Mouse (Mus musculus): ENCODE data around the gene Ankrd28. TPM values are rescaled to one million over a fixed set of nuclear protein-coding genes. Genes with fewer than 3 reads are reported as not detected.

Ankrd28 gene
- total RNA-seq, 2 experiments from 2014 or later, result 47.8 to 51.3 TPM

- Histone ChIP-seq H3K27ac (peak overlapping the region; percentile 97), H3K4me3 (peak overlapping the region; percentile 57)
- TF ChIP-seq CTCF (IDR thresholded peaks at IDR 0.05), result no peak
- peak in 1 of 2 experiments; percentile 27 for DNase-seq (ENCODE audit: extremely low spot score in 1 of 2, low spot score in 2 of 2)
- intact Hi-C loops (cut with DNase I), result loop anchor here (2.0 kb wide), 1 partner anchor 118 kb away; no protein-coding TSS in a partner anchor
Measured at GRCm38 (mm10) chr14:31662555-31663211, 167.8 kb downstream of the Ankrd28 start.

DNA sequence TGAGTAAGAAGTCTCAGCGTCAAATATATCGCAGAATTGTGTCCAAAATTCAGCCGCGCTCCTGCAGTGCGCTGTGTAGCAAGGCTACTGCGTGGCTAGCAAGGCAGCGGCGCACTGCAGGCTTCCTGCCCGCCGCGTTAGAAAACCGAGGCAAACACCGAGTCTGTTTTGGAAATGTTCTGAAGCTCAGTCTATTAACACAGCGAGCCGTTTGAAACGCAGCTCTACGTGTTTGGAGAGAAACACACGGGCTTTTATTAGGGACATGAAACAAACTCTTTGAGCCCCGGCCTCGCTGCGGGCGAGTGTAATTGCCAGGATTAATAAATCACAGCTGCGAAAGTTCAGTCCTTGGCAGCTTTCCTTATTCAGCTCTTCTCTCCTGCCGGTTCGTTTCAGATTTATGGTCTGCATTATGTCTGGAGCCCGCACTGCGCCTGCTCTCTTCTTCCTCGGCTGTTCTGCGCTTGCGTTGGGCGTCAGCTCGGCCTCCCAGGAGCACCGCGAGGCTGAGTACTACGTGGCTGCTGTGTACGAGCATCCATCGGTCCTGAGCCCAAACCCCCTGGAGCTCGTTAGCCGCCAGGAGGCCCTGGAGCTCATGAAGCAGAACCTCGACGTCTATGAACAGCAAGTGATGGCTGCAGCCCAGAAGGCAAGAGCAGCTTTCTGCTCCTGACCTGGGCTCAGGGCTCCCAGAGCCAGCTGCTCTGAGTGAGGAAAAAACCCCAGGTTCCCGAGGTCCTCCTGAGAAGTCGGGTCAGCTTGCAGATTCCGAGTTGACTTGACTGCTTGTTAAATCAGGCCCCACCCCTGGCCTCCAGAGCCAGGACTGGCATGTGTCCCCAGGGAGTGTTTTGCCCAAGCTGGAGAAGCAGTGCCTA lies 168.5 kb downstream of the Ankrd28 start:
- intact Hi-C loops (cut with DNase I), result loop anchor here (2.0 kb wide), 1 partner anchor 119 kb away; no protein-coding TSS in a partner anchor
- Histone ChIP-seq H3K4me3 (peak overlapping the region; percentile 57), H3K27ac (peak overlapping the region; percentile 97)
- DNase-seq (ENCODE audit: extremely low spot score in 1 of 2, low spot score in 2 of 2), result peak; percentile 87 to 88
- TF ChIP-seq CTCF (IDR thresholded peaks at IDR 0.05), result peak; percentile 14

DNA sequence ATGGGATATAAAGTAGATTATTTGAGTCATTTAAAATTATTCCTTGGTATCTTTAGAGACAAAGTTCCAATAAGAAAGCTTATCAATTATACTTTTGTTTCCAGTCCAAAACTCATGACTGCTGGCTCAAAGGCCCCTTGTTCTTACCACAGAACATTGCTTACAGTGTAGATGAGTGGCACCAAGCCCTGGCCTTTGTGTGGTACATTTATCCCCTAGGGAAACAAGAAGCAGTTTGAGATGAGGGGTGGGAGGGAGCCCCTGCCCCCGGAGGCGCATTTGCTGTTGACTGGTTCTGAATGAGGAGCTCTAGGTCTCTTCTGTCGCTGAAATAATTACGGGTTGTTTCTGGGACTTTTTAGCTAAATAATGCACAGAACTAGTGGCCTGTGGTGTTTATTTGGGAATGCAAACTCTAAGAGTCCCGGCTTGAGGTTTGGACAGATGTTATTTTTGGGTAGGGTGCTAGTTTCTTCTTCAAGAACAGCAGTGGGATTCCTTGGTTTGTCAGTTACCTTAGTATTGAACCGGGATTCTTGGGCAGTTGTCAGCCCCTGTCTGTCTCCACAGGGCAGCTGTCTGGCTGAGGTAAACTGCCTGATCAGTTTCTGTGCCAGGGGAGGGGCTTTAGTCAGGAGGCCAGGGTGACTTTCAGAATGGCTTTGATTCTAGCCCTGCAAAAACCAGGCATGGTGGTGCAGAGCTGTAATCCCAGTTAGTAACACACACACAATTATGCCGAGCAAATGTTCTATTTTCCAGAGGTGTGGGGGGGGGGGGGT lies 169.9 kb downstream of the Ankrd28 start:
- intact Hi-C loops (cut with DNase I), result no loop called here

GRCm38 (mm10) chr14:31659501-31660181 lies 170.8 kb downstream of the Ankrd28 start:
- intact Hi-C loops (cut with DNase I), result loop anchor here (5.0 kb wide), 2 partner anchors 283 to 418 kb away; no protein-coding TSS in a partner anchor
- no peak overlapping the region for H3K4me3 ChIP-seq
- DNase-seq (ENCODE audit: extremely low spot score in 1 of 2, low spot score in 2 of 2), result peak in 1 of 2 experiments; percentile 38
- peak overlapping the region; percentile 97 for H3K27ac ChIP-seq
- TF ChIP-seq CTCF (IDR thresholded peaks at IDR 0.05), result no peak

More for the DNA sequence above, 169.9 kb downstream of the Ankrd28 start:
- Histone ChIP-seq H3K4me3 (no peak overlapping the region), H3K27ac (peak overlapping the region; percentile 97)
- TF ChIP-seq CTCF (IDR thresholded peaks at IDR 0.05), result no peak
- DNase-seq (ENCODE audit: extremely low spot score in 1 of 2, low spot score in 2 of 2), result peak in 1 of 2 experiments; percentile 24

DNA sequence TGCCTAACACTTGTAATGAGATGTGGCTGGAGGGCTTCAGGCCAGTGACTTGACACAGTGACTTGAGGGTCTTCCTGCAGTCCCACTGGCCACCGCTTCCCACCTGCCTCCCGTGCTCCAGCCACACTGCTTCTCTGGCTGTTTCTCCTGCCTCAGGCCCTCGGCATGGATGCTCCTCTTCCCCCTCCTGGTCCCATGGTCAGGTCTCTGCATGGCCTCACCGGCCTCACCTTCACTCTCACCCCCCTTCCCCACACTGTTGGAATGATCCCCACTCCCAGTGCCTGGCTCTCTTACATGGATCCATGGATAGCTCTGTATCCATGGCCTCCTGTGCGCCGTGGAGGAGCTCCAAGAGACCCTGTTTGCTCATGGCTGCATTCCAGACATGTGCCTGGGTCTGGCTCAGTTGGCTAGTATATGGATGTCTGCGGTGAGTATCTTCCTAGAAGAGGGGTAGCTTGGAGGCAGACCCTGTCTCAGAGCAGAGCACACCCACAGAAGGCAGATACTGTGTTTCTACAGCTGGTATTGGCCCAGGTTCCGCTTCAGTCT lies 172.2 kb downstream of the Ankrd28 start:
- TF ChIP-seq CTCF (IDR thresholded peaks at IDR 0.05), result no peak
- intact Hi-C loops (cut with DNase I), result loop anchor here (5.0 kb wide), 2 partner anchors 284 to 419 kb away; no protein-coding TSS in a partner anchor
- H3K27ac ChIP-seq, result no peak overlapping the region

GRCm38 (mm10) chr14:31656857-31657645 lies 173.4 kb downstream of the Ankrd28 start:
- Histone ChIP-seq H3K27ac (peak overlapping the region; percentile 33; the same call in 1 of the 2 replicates), H3K4me3 (no peak overlapping the region)
- DNase-seq (ENCODE audit: extremely low spot score in 1 of 2, low spot score in 2 of 2), result peak; percentile 68 to 82
- TF ChIP-seq CTCF (IDR thresholded peaks at IDR 0.05), result peak; percentile 96
- intact Hi-C loops (cut with DNase I), result loop anchor here (1.0 to 5.0 kb wide), 3 partner anchors 133 to 420 kb away; no protein-coding TSS in a partner anchor

More for the DNA sequence above, 172.2 kb downstream of the Ankrd28 start:
- H3K4me3 ChIP-seq, result no peak overlapping the region
- DNase-seq (ENCODE audit: extremely low spot score in 1 of 2, low spot score in 2 of 2), result peak in 1 of 2 experiments; percentile 9

DNA sequence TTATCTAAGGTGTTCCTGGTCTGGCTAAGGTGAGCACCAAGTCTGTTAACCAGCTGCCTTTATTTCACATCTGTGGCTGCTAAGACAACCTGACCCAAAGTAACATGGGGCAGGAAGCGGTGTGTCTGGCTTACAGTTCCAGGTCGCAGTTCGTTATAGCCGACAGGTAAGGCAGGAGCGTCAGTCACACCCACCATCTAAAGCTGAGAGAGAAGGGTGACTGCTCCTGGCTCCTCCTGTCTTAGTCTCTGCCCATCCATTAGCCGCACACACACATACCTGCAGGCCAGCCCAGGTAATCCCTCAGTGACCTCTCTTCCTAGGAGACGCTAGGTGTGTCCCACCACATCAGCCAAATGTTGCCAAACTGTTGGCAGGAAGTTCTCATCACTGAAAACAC lies 174.1 kb downstream of the Ankrd28 start:
- no peak overlapping the region for H3K4me3 ChIP-seq
- intact Hi-C loops (cut with DNase I), result loop anchor here (5.0 kb wide), 2 partner anchors 286 to 421 kb away; no protein-coding TSS in a partner anchor
- H3K27ac ChIP-seq, result no peak overlapping the region
- no peak for TF ChIP-seq CTCF (IDR thresholded peaks at IDR 0.05)
- no peak for DNase-seq (ENCODE audit: extremely low spot score in 1 of 2, low spot score in 2 of 2)

DNA sequence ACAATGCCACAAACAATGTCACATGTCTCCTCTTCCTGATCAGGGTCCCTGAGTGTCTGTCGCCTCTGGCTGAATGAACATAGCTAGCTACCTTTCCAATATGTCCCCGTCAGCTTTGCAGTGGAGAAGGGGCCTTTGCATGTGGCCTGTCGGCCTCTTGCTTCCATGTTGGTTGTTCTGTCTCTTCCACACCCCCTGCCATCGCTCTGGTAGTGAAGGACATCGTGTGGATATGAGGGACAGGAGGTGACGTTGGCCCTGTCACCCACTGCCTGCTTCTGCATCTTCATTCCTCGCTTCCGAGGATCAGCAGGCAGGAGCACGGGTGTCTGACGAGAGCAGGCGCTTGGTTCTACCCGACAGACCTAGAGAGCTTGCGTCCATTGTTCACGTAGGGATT lies 175.0 kb downstream of the Ankrd28 start:
- no peak for TF ChIP-seq CTCF (IDR thresholded peaks at IDR 0.05)
- DNase-seq (ENCODE audit: extremely low spot score in 1 of 2, low spot score in 2 of 2), result no peak
- intact Hi-C loops (cut with DNase I), result loop anchor here (5.0 kb wide), 2 partner anchors 287 to 422 kb away; no protein-coding TSS in a partner anchor
- Histone ChIP-seq H3K27ac (no peak overlapping the region), H3K4me3 (no peak overlapping the region)

- intact Hi-C loops (cut with DNase I), result loop anchor here (5.0 kb wide), 2 partner anchors 287 to 422 kb away; no protein-coding TSS in a partner anchor
- no peak for TF ChIP-seq CTCF (IDR thresholded peaks at IDR 0.05)
Measured at GRCm38 (mm10) chr14:31654816-31655215, 175.6 kb downstream of the Ankrd28 start.

More at GRCm38 (mm10) chr14:31654816-31655215, 175.6 kb downstream of the Ankrd28 start:
- no peak for DNase-seq (ENCODE audit: extremely low spot score in 1 of 2, low spot score in 2 of 2)
- Histone ChIP-seq H3K4me3 (no peak overlapping the region), H3K27ac (no peak overlapping the region)
